Mouse (Mus musculus) small intestine, adult 2 months (tissue): ENCODE results near the gene Cacnb2.

ENCODE experiments used
- CTCF ChIP-seq: fragments of 200-500 bp; IDR thresholded peaks from 2 replicates; pipeline ENCODE4 v1.5.1; 2012; ENCODE audit warnings: low read depth, mild to moderate bottlenecking, control low read depth, inconsistent platforms, low read length, moderate library complexity, mixed read lengths; ENCODE audit not compliant: insufficient replicate concordance, insufficient read length; ENCODE audit errors: extremely low read depth
- POLR2A ChIP-seq: fragments of 200-500 bp; IDR thresholded peaks from 2 replicates; pipeline ENCODE4 v1.6.1; 2012; ENCODE audit warnings: low read depth, mild to moderate bottlenecking, control low read depth, inconsistent platforms, low read length, moderate library complexity

- no peak for TF ChIP-seq CTCF
- no peak for TF ChIP-seq POLR2A
Observed at GRCm38 (mm10) chr2:14774375-14774774, 171.5 kb downstream of the Cacnb2 start.
